Mouse (Mus musculus) thymus, adult 2 months (tissue): ENCODE data around the gene Add3. TPM values are rescaled to one million over a fixed set of nuclear protein-coding genes. Genes with fewer than 3 reads are reported as not detected.

Experiments
- DNase-seq: peaks from one replicate; pipeline ENCODE4 v3.0.0; 2021
- H3K27ac ChIP-seq: fragments of 200-500 bp; 2 replicates; pipeline ENCODE4 v1.5.1; 2012; ENCODE audit warnings: low read length, control low read depth; ENCODE audit not compliant: control insufficient read depth, insufficient read depth
- H3K27me3 ChIP-seq: fragments of 200-500 bp; 2 replicates; pipeline ENCODE4 v1.6.1; 2012; ENCODE audit warnings: mild to moderate bottlenecking, low read length, moderate library complexity, mixed read lengths; ENCODE audit not compliant: control insufficient read depth, insufficient read depth
- H3K36me3 ChIP-seq: fragments of 200-500 bp; 2 replicates; pipeline ENCODE4 v1.6.1; 2012; ENCODE audit warnings: mild to moderate bottlenecking, low read length, moderate library complexity; ENCODE audit not compliant: control insufficient read depth, insufficient read depth
- H3K4me1 ChIP-seq: fragments of 200-500 bp; replicated peaks from 2 replicates; pipeline ENCODE4 v1.6.1; 2012; ENCODE audit warnings: low read length; ENCODE audit not compliant: control insufficient read depth, insufficient read depth
- H3K4me3 ChIP-seq: fragments of 200-500 bp; 2 replicates; pipeline ENCODE4 v1.5.1; 2012; ENCODE audit warnings: mild to moderate bottlenecking, low read length, control low read depth, moderate library complexity; ENCODE audit not compliant: control insufficient read depth, insufficient read depth
- CTCF ChIP-seq: fragments of 200-500 bp; IDR thresholded peaks from 2 replicates; pipeline ENCODE4 v1.5.1; 2012; ENCODE audit warnings: mild to moderate bottlenecking, control low read depth, low read length, moderate library complexity, borderline replicate concordance; ENCODE audit not compliant: control insufficient read depth, poor library complexity, insufficient read depth; ENCODE audit errors: extremely low read depth
- POLR2A ChIP-seq: fragments of 200-500 bp; IDR thresholded peaks from 2 replicates; pipeline ENCODE4 v1.6.1; 2012; ENCODE audit warnings: mild to moderate bottlenecking, low read length, control low read depth, moderate library complexity; ENCODE audit not compliant: control insufficient read depth, poor library complexity, insufficient read depth; ENCODE audit errors: extremely low read depth
- WGBS: fragments of 180-500 bp; shearing (Covaris S2); methylation state at CpG from one replicate; pipeline ENCODE4 v1.1.7; 2018; 5-methylcytosine and 5-hydroxymethylcytosine counted together
- polyA plus RNA-seq: library from polyadenylated mRNA; depleted of rRNA; stranded (reverse); fragments of >200 nt; gene quantifications from 2 replicates; pipeline ENCODE4 v1.2.3, GENCODE M21; 2012

The Add3 gene
- polyA plus RNA-seq, 1 experiment: 23.1 TPM

GRCm38 (mm10) chr19:53263859-53264733 is 123.9 kb downstream of the Add3 start:
- TF ChIP-seq POLR2A: no peak
- no peak for TF ChIP-seq CTCF
- no peaks in the 10 kb centered on the region for H3K36me3 ChIP-seq
- H3K4me1 ChIP-seq: peaks cover 5% of the 10 kb centered on the region; the same call in 1 of the 2 replicates
- H3K27ac ChIP-seq: no peak overlapping the region
- H3K27me3 ChIP-seq: no peaks in the 10 kb centered on the region
- WGBS: 19% methylated on average over 23 of the region's 23 CpGs
- H3K4me3 ChIP-seq: no peak overlapping the region
- no peak for DNase-seq

GRCm38 (mm10) chr19:53264821-53265727 is 124.8 kb downstream of the Add3 start:
- 78% methylated on average over 12 of the region's 12 CpGs for WGBS
- no peak overlapping the region for H3K27ac ChIP-seq
- H3K4me3 ChIP-seq: no peak overlapping the region
- no peaks in the 10 kb centered on the region for H3K36me3 ChIP-seq
- TF ChIP-seq CTCF (no peak), POLR2A (no peak)
- peaks cover 5% of the 10 kb centered on the region; the same call in 1 of the 2 replicates for H3K4me1 ChIP-seq
- H3K27me3 ChIP-seq: no peaks in the 10 kb centered on the region
- no peak for DNase-seq

- Histone ChIP-seq H3K4me1 (peaks cover 5% of the 10 kb centered on the region; the same call in 1 of the 2 replicates), H3K36me3 (no peaks in the 10 kb centered on the region), H3K27ac (no peak overlapping the region), H3K4me3 (no peak overlapping the region), H3K27me3 (no peaks in the 10 kb centered on the region)
- no peak for TF ChIP-seq POLR2A
- TF ChIP-seq CTCF: no peak
- no peak for DNase-seq
- 91% methylated on average over 9 of the region's 9 CpGs for WGBS
These were observed 127.1 kb downstream of the Add3 start for GRCm38 (mm10) chr19:53267305-53267704.

- no peak overlapping the region for H3K4me3 ChIP-seq
- no peaks in the 10 kb centered on the region; the same call in 1 of the 2 replicates for H3K4me1 ChIP-seq
- no peak for DNase-seq
- TF ChIP-seq POLR2A (no peak), CTCF (no peak)
- no peak overlapping the region for H3K27ac ChIP-seq
- 88% methylated on average over 17 of the region's 17 CpGs for WGBS
- H3K36me3 ChIP-seq: no peaks in the 10 kb centered on the region
- H3K27me3 ChIP-seq: no peaks in the 10 kb centered on the region
These were observed 132.9 kb downstream of the Add3 start for GRCm38 (mm10) chr19:53273055-53273722.

GRCm38 (mm10) chr19:53273781-53274428 is 133.7 kb downstream of the Add3 start:
- 82% methylated on average over 23 of the region's 23 CpGs for WGBS

More at GRCm38 (mm10) chr19:53273781-53274428, 133.7 kb downstream of the Add3 start:
- no peak for TF ChIP-seq POLR2A
- TF ChIP-seq CTCF: no peak
- no peak for DNase-seq
- Histone ChIP-seq H3K4me1 (no peaks in the 10 kb centered on the region; the same call in 1 of the 2 replicates), H3K27me3 (no peaks in the 10 kb centered on the region), H3K27ac (no peak overlapping the region), H3K4me3 (no peak overlapping the region), H3K36me3 (no peaks in the 10 kb centered on the region)
